Mouse (Mus musculus) C2C12 (cell line): Measurements from ENCODE around the gene Aox2. TPM values are rescaled to one million over a fixed set of nuclear protein-coding genes. Genes with fewer than 3 reads are reported as not detected.

Experiments used
- H3K27me3 ChIP-seq: one replicate; pipeline ENCODE4 v1.6.1; 2011; ENCODE audit not compliant: control insufficient read depth, insufficient read depth, insufficient read length
- H3K36me3 ChIP-seq: one replicate; pipeline ENCODE4 v1.6.1; 2011; ENCODE audit not compliant: control insufficient read depth, insufficient read depth
- H3K4me3 ChIP-seq: one replicate; pipeline ENCODE4 v1.5.1; 2011; ENCODE audit warnings: mild to moderate bottlenecking, control low read depth; ENCODE audit not compliant: poor library complexity, insufficient read depth, severe bottlenecking
- H3K79me2 ChIP-seq: one replicate; pipeline ENCODE4 v1.6.1; 2011; ENCODE audit not compliant: control insufficient read depth, insufficient read depth
- H3K79me3 ChIP-seq: one replicate; pipeline ENCODE4 v1.6.1; 2011; ENCODE audit warnings: low read depth, control low read depth
- H3ac ChIP-seq: one replicate; pipeline ENCODE3; 2011; ENCODE audit warnings: low read depth; ENCODE audit not compliant: control insufficient read depth, insufficient read length
- CEBPB ChIP-seq: IDR thresholded peaks from one replicate; pipeline ENCODE4 v1.6.1; 2011; ENCODE audit warnings: low read depth, mild to moderate bottlenecking, control low read depth, moderate library complexity
- CTCF ChIP-seq: IDR thresholded peaks from one replicate; pipeline ENCODE4 v1.5.1; 2011; ENCODE audit not compliant: control insufficient read depth, insufficient read depth, insufficient read length
- FOSL1 ChIP-seq: IDR thresholded peaks from one replicate; pipeline ENCODE4 v1.8.0; 2011; ENCODE audit warnings: mild to moderate bottlenecking, low read length; ENCODE audit not compliant: poor library complexity, insufficient read depth, severe bottlenecking
- MAX ChIP-seq: IDR thresholded peaks from one replicate; pipeline ENCODE4 v1.6.1; 2011; ENCODE audit warnings: mild to moderate bottlenecking, control low read depth
- MYOD1 ChIP-seq: IDR thresholded peaks from one replicate; pipeline ENCODE4 v1.6.1; 2011; ENCODE audit warnings: low read depth; ENCODE audit not compliant: control insufficient read depth, insufficient read length
- MYOG ChIP-seq: IDR thresholded peaks from one replicate; pipeline ENCODE4 v1.6.1; 2011; ENCODE audit not compliant: control insufficient read depth, insufficient read length; ENCODE audit errors: extremely low read depth
- USF1 ChIP-seq: IDR thresholded peaks from one replicate; pipeline ENCODE4 v1.6.1; 2011; ENCODE audit warnings: low read depth, mild to moderate bottlenecking, control low read depth, moderate library complexity
- polyA plus RNA-seq: library from polyadenylated mRNA; unstranded; fragments of >200 nt; fragmentation: generic; extraction: Trizol; gene quantifications from one replicate; pipeline ENCODE4 v1.2.1, GENCODE M21; 2012; ENCODE audit warnings: missing spikeins

The Aox2 gene
- polyA plus RNA-seq, 1 experiment, result not detected

DNA sequence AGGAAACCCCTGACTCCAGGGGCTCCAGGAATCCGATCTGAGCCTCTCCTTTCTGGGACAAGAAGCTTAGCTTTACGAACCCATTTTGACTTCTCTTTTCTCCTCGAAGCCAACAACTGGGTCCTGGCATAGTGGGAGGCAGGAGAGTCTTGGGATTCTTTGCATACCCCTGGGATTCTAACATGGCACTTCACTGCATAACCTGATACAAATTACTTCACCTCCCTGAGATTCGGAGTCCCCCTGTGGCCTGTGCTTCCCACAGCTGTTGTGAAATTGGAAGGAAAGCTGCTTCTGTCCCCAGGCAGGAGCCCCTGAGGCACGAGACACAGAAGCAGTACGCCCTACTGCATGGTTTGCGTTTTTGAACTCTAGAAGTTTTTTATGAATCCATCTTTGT is 387 bp downstream of the Aox2 start:
- no peaks in the 10 kb centered on the region for H3K79me2 ChIP-seq
- TF ChIP-seq MYOD1 (no peak), CTCF (no peak), MYOG (no peak), USF1 (no peak), FOSL1 (no peak), CEBPB (no peak), MAX (no peak)
- no peaks in the 10 kb centered on the region for H3K79me3 ChIP-seq
- no peak overlapping the region for H3K4me3 ChIP-seq
- H3K27me3 ChIP-seq, result peaks cover 3% of the 10 kb centered on the region
- no peak overlapping the region for H3ac ChIP-seq
- H3K36me3 ChIP-seq, result no peaks in the 10 kb centered on the region

DNA sequence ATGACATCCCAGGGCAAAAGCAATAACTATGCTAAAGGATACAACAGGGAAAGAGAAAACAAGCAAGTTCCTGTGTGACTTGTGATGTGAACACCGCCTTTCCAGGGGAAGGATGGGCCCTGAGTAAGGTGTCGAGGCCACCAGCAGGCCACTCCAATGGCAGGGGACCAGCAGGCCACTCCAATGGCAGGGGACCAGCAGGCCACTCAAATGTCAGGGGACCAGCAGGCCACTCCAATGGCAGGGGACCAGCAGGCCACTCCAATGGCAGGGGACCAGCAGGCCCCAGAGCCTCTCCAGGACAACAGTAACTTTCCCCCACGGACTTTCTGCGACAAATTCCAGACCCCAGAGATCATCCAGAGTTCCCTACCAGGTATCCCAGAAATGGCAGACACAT is 2.3 kb downstream of the Aox2 start:
- Histone ChIP-seq H3ac (no peak overlapping the region), H3K4me3 (no peak overlapping the region), H3K79me3 (no peaks in the 10 kb centered on the region), H3K79me2 (no peaks in the 10 kb centered on the region), H3K36me3 (no peaks in the 10 kb centered on the region), H3K27me3 (peaks cover 3% of the 10 kb centered on the region)
- TF ChIP-seq USF1 (no peak), FOSL1 (no peak), MYOD1 (no peak), CTCF (no peak), CEBPB (no peak), MYOG (no peak)

- peaks cover 3% of the 10 kb centered on the region for H3K27me3 ChIP-seq
- no peak overlapping the region for H3K4me3 ChIP-seq
- no peaks in the 10 kb centered on the region for H3K79me3 ChIP-seq
- H3K79me2 ChIP-seq, result no peaks in the 10 kb centered on the region
- H3ac ChIP-seq, result no peak overlapping the region
- TF ChIP-seq CTCF (no peak), MYOD1 (no peak), USF1 (no peak), MYOG (no peak), CEBPB (no peak), MAX (no peak)
- no peaks in the 10 kb centered on the region for H3K36me3 ChIP-seq
These were observed 3.0 kb downstream of the Aox2 start for GRCm38 (mm10) chr1:58280939-58281624.

DNA sequence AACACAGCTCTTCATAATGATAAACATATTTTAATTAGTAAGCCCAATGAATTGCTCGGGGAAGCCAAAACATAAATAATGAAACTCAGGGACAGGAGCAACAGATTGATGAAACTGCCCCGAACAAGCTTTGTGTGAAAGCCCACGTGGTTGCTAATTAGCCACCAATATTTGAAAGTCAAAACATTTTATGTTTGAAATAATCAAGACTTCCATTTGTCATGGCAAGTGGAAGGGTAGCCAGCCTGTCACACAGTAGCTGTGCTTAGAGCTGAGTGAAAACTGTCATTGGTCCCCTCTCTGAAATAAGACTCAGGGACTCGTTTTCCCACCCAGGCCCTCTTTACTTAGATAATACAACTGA is 3.5 kb downstream of the Aox2 start:
- Histone ChIP-seq H3K27me3 (peaks cover 3% of the 10 kb centered on the region), H3K79me3 (no peaks in the 10 kb centered on the region), H3K4me3 (no peak overlapping the region), H3K79me2 (no peaks in the 10 kb centered on the region), H3K36me3 (no peaks in the 10 kb centered on the region), H3ac (no peak overlapping the region)
- TF ChIP-seq CEBPB, result no peak
- TF ChIP-seq MYOG, result no peak
- no peak for TF ChIP-seq CTCF
- TF ChIP-seq USF1, result no peak
- no peak for TF ChIP-seq FOSL1
- TF ChIP-seq MAX, result no peak
- TF ChIP-seq MYOD1, result no peak

GRCm38 (mm10) chr1:58284505-58284904 is 6.4 kb downstream of the Aox2 start:
- Histone ChIP-seq H3K79me3 (no peaks in the 10 kb centered on the region), H3ac (no peak overlapping the region), H3K36me3 (no peaks in the 10 kb centered on the region), H3K4me3 (no peak overlapping the region), H3K79me2 (no peaks in the 10 kb centered on the region), H3K27me3 (peaks cover 6% of the 10 kb centered on the region)
- TF ChIP-seq CTCF, result no peak
- TF ChIP-seq FOSL1, result no peak
- no peak for TF ChIP-seq CEBPB
- TF ChIP-seq MYOD1, result no peak
- no peak for TF ChIP-seq USF1
- no peak for TF ChIP-seq MAX
- TF ChIP-seq MYOG, result no peak

- Histone ChIP-seq H3ac (no peak overlapping the region), H3K4me3 (no peak overlapping the region), H3K36me3 (no peaks in the 10 kb centered on the region), H3K27me3 (peaks cover 3% of the 10 kb centered on the region), H3K79me2 (no peaks in the 10 kb centered on the region), H3K79me3 (no peaks in the 10 kb centered on the region)
- TF ChIP-seq USF1, result no peak
- TF ChIP-seq MYOD1, result no peak
- TF ChIP-seq MYOG, result no peak
- TF ChIP-seq FOSL1, result no peak
- TF ChIP-seq CEBPB, result no peak
- TF ChIP-seq MAX, result no peak
- no peak for TF ChIP-seq CTCF
These were observed 10.0 kb downstream of the Aox2 start for GRCm38 (mm10) chr1:58288091-58288490.
